Mouse (Mus musculus): Measurements from ENCODE around the gene Vps25.

DNA sequence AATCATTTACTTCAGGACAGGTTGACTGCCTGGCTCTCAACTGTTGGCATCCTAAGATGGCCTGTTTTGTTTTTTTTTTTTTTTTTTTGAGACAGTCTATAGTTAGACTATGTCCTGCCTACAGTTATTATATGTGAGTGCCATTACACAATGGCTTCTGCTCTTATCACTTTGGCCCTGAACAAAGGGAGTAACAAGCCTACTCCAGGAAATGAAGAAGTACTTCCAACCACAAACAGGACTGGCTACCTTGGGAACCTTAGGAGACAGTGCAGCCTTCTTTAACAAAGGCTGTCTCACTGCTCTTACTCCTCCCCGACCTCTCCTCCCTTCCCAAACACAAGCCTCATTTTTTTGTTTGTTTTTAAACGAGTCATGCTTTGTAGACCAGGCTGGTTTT lies 32.7 kb upstream of the Vps25 start:
- no peak for TF ChIP-seq CTCF (IDR thresholded peaks at IDR 0.05; ENCODE audit: low read depth, low read length)
- no peak for TF ChIP-seq TAL1 (conservative IDR thresholded peaks at IDR 0.05; ENCODE audit: low read depth, low read length)
- TF ChIP-seq GATA2 (IDR thresholded peaks at IDR 0.05; ENCODE audit: borderline replicate concordance, low read depth, low read length): no peak
